Mouse (Mus musculus) ES-E14 (cell line): ENCODE measurements around the gene Tmem132a.

ENCODE experiments used
- HCFC1 ChIP-seq: IDR thresholded peaks from 2 replicates; pipeline ENCODE4 v1.6.1; 2012; ENCODE audit warnings: low read length, inconsistent platforms, borderline replicate concordance; ENCODE audit not compliant: insufficient read depth
- ZC3H11A ChIP-seq: IDR thresholded peaks from 2 replicates; pipeline ENCODE4 v1.6.1; 2012; ENCODE audit warnings: low read depth, mild to moderate bottlenecking, inconsistent platforms, low read length, borderline replicate concordance
- ZNF384 ChIP-seq: IDR thresholded peaks from 2 replicates; pipeline ENCODE4 v1.6.1; 2012; ENCODE audit warnings: low read depth, low read length, inconsistent platforms

DNA sequence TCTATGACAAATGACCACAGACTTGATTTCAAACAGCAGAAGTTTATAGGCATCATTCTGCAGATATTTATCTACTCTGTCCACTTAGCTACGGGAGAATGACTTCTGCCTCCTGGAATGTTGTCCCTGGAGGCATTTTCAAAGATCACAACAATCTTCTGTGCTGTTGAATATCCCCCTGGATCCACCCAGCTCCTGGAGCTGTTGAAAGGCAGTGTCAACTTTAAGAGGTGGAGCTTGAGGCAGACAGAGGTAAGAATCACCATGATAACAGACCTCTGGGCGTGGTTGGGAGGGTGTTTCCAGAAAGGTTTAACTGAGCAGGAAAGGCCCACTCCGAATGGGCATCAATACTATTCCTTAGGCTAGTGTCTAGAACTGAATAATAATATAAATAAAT is 34.1 kb downstream of the Tmem132a start:
- no peak for TF ChIP-seq ZNF384
- TF ChIP-seq ZC3H11A = no peak
- TF ChIP-seq HCFC1 = no peak
